Mouse (Mus musculus): ENCODE data around the gene Ada.

DNA sequence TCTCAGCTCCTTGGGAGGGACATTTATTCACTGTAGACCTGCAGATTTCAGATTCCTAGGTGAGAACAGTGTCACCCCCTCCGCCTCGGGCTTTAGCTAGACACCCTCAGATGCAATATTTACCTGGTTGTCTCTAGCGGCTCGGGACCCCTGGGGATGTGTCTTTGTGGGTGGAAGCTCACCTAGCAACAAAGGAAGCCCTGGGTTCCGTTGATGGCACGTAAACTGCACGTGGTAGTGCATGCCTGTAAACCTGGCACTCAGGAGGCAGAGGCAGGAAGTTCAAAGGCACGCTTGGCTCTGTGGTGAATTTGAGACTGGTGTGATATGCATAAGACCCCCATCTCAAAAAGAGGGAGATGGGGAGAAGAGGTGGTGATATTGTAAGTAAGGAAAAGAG, 20.7 kb upstream of the Ada start:
- TF ChIP-seq POLR2A (IDR thresholded peaks at IDR 0.05; ENCODE audit: extremely low read depth, insufficient read depth, low read length) (no peak), CTCF (IDR thresholded peaks at IDR 0.05; ENCODE audit: low read depth, low read length) (no peak)

Measured in liver, adult 2 months (tissue).